Mouse (Mus musculus) G1E (cell line): ENCODE results near the gene AU040320. TPM values are rescaled to one million over a fixed set of nuclear protein-coding genes. Genes with fewer than 3 reads are reported as not detected.
A peak's percentile ranks its signal among the peaks of the same experiment; 100 is the strongest.

Experiments used
- ATAC-seq: 2 replicates; pipeline ENCODE4 v1.8.0; 2016; ENCODE audit warnings: mild to moderate bottlenecking; ENCODE audit not compliant: insufficient number of reproducible peaks, poor library complexity, low FRiP score, severe bottlenecking; ENCODE audit errors: extremely low read depth
- DNase-seq: peaks from one replicate; pipeline ENCODE4 v3.0.0; 2012; ENCODE audit warnings: low spot score
- H3K27me3 ChIP-seq: 2 replicates; pipeline ENCODE4 v1.6.1; 2012; ENCODE audit warnings: mild to moderate bottlenecking, low read length, inconsistent platforms; ENCODE audit not compliant: insufficient read depth
- H3K36me3 ChIP-seq: replicated peaks from 2 replicates; pipeline ENCODE3; 2012; ENCODE audit warnings: mild to moderate bottlenecking, inconsistent platforms
- H3K4me1 ChIP-seq: 2 replicates; pipeline ENCODE4 v1.6.1; 2012; ENCODE audit warnings: low read depth, low read length, inconsistent platforms, mixed read lengths; ENCODE audit not compliant: insufficient read depth
- H3K4me3 ChIP-seq: 2 replicates; pipeline ENCODE4 v1.5.1; 2012; ENCODE audit warnings: low read depth, mild to moderate bottlenecking, inconsistent platforms, low read length, moderate library complexity, mixed read lengths
- H3K9me3 ChIP-seq: replicated peaks from 2 replicates; pipeline ENCODE4 v1.6.1; 2012; ENCODE audit warnings: inconsistent platforms
- CTCF ChIP-seq: IDR thresholded peaks from 2 replicates; pipeline ENCODE4 v1.5.1; 2012; ENCODE audit warnings: low read depth, low read length, inconsistent platforms, mixed read lengths
- GATA1 ChIP-seq: IDR thresholded peaks from 2 replicates; pipeline ENCODE4 v1.6.1; 2012; ENCODE audit warnings: borderline replicate concordance, low read length, inconsistent platforms, mixed read lengths
- GATA2 ChIP-seq: IDR thresholded peaks from 2 replicates; pipeline ENCODE4 v1.6.1; 2012; ENCODE audit warnings: low read depth, low read length, inconsistent platforms, borderline replicate concordance
- POLR2AphosphoS5 ChIP-seq: IDR thresholded peaks from 2 replicates; pipeline ENCODE4 v1.6.1; 2012; ENCODE audit warnings: low read depth, low read length, inconsistent platforms; ENCODE audit not compliant: insufficient replicate concordance
- TAL1 ChIP-seq: conservative IDR thresholded peaks from 2 replicates; pipeline ENCODE4 v1.6.1; 2012; ENCODE audit warnings: low read depth, low read length, inconsistent platforms, mixed read lengths
- polyA plus RNA-seq: library from polyadenylated mRNA; stranded (reverse); fragments of >175 nt; gene quantifications from 2 replicates; pipeline ENCODE4 v1.2.3, GENCODE M21; 2012
- total RNA-seq, 2 experiments: library from RNA; stranded (forward) in 1 of 2; stranded (reverse) in 1 of 2; fragments of 200-1000 nt in 1 of 2; fragments of >200 nt in 1 of 2; fragmentation: Nextera tagmentation in 1 of 2; gene quantifications; 2 replicates each; pipeline ENCODE4 v1.2.3; 2014 to 2017

The AU040320 gene
- total and polyA plus RNA-seq, 3 experiments = 15.5 to 41.5 (median 21.8) TPM

DNA sequence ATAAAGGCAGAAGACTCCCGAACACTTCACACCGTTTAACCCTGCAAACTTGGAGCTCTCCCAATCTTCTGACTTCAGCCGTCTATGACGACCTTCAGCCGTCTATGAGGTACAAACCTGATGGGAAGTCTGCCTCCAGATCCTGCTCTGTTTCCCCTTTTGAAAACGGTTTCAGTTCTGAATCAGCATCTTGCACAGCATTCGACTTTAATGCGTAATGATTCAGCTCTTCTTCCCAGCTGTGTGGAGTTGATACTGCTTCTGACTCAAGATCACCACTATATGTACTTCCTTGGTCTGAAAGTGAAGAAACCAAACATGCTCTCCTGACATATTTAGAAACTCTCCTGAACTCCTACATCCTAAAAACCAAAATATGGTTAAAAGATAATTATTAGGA is 136.5 kb downstream of the AU040320 start:
- no peak overlapping the region for H3K4me3 ChIP-seq
- no peak for TF ChIP-seq GATA1
- no peak for TF ChIP-seq CTCF
- no peak for TF ChIP-seq POLR2AphosphoS5
- TF ChIP-seq GATA2 = no peak
- no peak for TF ChIP-seq TAL1
- H3K36me3 ChIP-seq = peaks cover 52% of the 10 kb centered on the region
- H3K9me3 ChIP-seq = no peaks in the 10 kb centered on the region
- DNase-seq = peak; percentile 17
- H3K4me1 ChIP-seq = peaks cover 11% of the 10 kb centered on the region
- peak; percentile 86 for ATAC-seq
- H3K27me3 ChIP-seq = no peaks in the 10 kb centered on the region

Other genes with a start within 250 kb of the AU040320 start
- not detected in 2 replicates for gene Ago4, start 220.1 kb upstream of the AU040320 start, total RNA-seq (2014; fragmentation: Nextera tagmentation)
- gene Ago4, start 220.1 kb upstream of the AU040320 start, total RNA-seq (2017) = 0.12 and 0.22 TPM in 2 replicates
- gene Ago4, start 220.1 kb upstream of the AU040320 start, polyA plus RNA-seq = not detected in 2 replicates
- 61.8 and 81.4 TPM in 2 replicates for gene Clspn, start 196.6 kb upstream of the AU040320 start, total RNA-seq (2014; fragmentation: Nextera tagmentation)
- gene Clspn, start 196.6 kb upstream of the AU040320 start, total RNA-seq (2017) = 76.5 and 94.0 TPM in 2 replicates
- 7.9 and 11.1 TPM in 2 replicates for gene Clspn, start 196.6 kb upstream of the AU040320 start, polyA plus RNA-seq
- gene 5730409E04Rik, start 143.7 kb upstream of the AU040320 start, total RNA-seq (2014; fragmentation: Nextera tagmentation) = not detected in 2 replicates
- not detected in 2 replicates for gene 5730409E04Rik, start 143.7 kb upstream of the AU040320 start, total RNA-seq (2017)
- not detected in 2 replicates for gene 5730409E04Rik, start 143.7 kb upstream of the AU040320 start, polyA plus RNA-seq
- 269 and 289 TPM in 2 replicates for gene Psmb2, start 75.9 kb upstream of the AU040320 start, total RNA-seq (2014; fragmentation: Nextera tagmentation)
- gene Psmb2, start 75.9 kb upstream of the AU040320 start, total RNA-seq (2017) = 199 and 210 TPM in 2 replicates
- 142 and 179 TPM in 2 replicates for gene Psmb2, start 75.9 kb upstream of the AU040320 start, polyA plus RNA-seq
- not detected in 2 replicates for gene Tfap2e, start 17.3 kb upstream of the AU040320 start, total RNA-seq (2014; fragmentation: Nextera tagmentation)
- gene Tfap2e, start 17.3 kb upstream of the AU040320 start, total RNA-seq (2017) = 0.05 TPM in 1 of 2 replicates, not detected in the other
- gene Tfap2e, start 17.3 kb upstream of the AU040320 start, polyA plus RNA-seq = not detected in 2 replicates
- 16.9 and 18.4 TPM in 2 replicates for gene Ncdn, start 106 bp upstream of the AU040320 start, total RNA-seq (2014; fragmentation: Nextera tagmentation)
- 10.3 and 11.4 TPM in 2 replicates for gene Ncdn, start 106 bp upstream of the AU040320 start, total RNA-seq (2017)
- gene Ncdn, start 106 bp upstream of the AU040320 start, polyA plus RNA-seq = 86.9 and 89.1 TPM in 2 replicates
- gene Zmym4, start 214.6 kb downstream of the AU040320 start, total RNA-seq (2014; fragmentation: Nextera tagmentation) = 81.3 and 90.0 TPM in 2 replicates
- gene Zmym4, start 214.6 kb downstream of the AU040320 start, total RNA-seq (2017) = 42.8 and 54.7 TPM in 2 replicates
- gene Zmym4, start 214.6 kb downstream of the AU040320 start, polyA plus RNA-seq = 2.9 and 3.9 TPM in 2 replicates